Mouse (Mus musculus): ENCODE data around the gene Vmn2r52.
"Not testable (repeated sequence)": the region's sequence is repeated elsewhere in the genome, so short reads cannot be mapped to it uniquely, and the experiment has no call there.

Gene Vmn2r52

DNA sequence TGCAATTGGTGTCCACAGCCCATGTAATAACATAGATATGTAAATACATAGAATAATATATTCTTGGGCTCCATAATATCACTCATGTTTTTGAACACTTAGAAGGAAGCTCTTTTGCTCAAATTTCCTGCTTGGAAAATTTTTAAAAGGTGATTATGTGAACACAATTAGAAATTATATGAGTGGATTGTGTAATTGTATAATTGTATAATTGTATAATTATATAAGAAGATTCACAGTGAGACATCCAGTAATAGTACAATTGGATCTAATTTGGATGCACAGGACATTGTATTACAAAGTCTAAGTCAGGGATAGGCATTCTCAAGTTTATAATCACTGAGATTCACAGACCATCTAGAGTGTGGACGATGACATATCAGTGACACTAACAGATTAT, at the start of gene Vmn2r52:
Vmn2r52 (minus strand) TSS at position 101 of the 400 bp plus-strand sequence.
- in situ Hi-C loops (cut with MboI, MseI): no loop called here

GRCm38 (mm10) chr7:10105641-10106040, 70.7 kb downstream of the Vmn2r52 start, which contains the start of gene Vmn2r51:
Vmn2r51 (minus strand) TSS chr7:10105741.
- in situ Hi-C loops (cut with MboI, MseI): not testable (repeated sequence)
